Mouse (Mus musculus) midbrain, postnatal 0 days (tissue): ENCODE results near the gene Efna1. TPM values are rescaled to one million over a fixed set of nuclear protein-coding genes. Genes with fewer than 3 reads are reported as not detected.

ENCODE experiments used
- ATAC-seq: fragments of 200-750 bp; cut with Nextera tagmentation; 2 replicates; pipeline ENCODE4 v1.8.0; 2017; ENCODE audit warnings: moderate number of reproducible peaks, mild to moderate bottlenecking, moderate TSS enrichment, moderate library complexity; ENCODE audit not compliant: low FRiP score
- DNase-seq: peaks from one replicate; pipeline ENCODE4 v3.0.0-alpha.2; 2015; ENCODE audit warnings: low spot score
- H3K27ac ChIP-seq: fragments of 300-500 bp; sonication (generic); 2 replicates; pipeline ENCODE4 v1.5.1; 2014; ENCODE audit warnings: low read depth, mild to moderate bottlenecking, low read length, mixed read lengths
- H3K27me3 ChIP-seq: fragments of 300-500 bp; sonication (generic); 2 replicates; pipeline ENCODE4 v1.6.1; 2014; ENCODE audit warnings: low read length, control low read depth, mixed read lengths; ENCODE audit not compliant: insufficient read depth
- H3K36me3 ChIP-seq: fragments of 300-500 bp; sonication (generic); 2 replicates; pipeline ENCODE4 v1.6.1; 2014; ENCODE audit warnings: low read length, control low read depth, mixed read lengths; ENCODE audit not compliant: insufficient read depth
- H3K4me1 ChIP-seq: fragments of 300-500 bp; sonication (generic); 2 replicates; pipeline ENCODE4 v1.6.1; 2014; ENCODE audit warnings: mild to moderate bottlenecking, control low read depth, antibody characterized with exemption, low read length, mixed read lengths; ENCODE audit not compliant: insufficient read depth
- H3K4me2 ChIP-seq: fragments of 300-500 bp; sonication (generic); 2 replicates; pipeline ENCODE4 v1.6.1; 2014; ENCODE audit warnings: low read depth, mild to moderate bottlenecking, low read length, mixed read lengths; ENCODE audit not compliant: poor library complexity, severe bottlenecking
- H3K4me3 ChIP-seq: fragments of 300-500 bp; sonication (generic); 2 replicates; pipeline ENCODE4 v1.5.1; 2014; ENCODE audit warnings: low read depth, mild to moderate bottlenecking, low read length, moderate library complexity
- H3K9ac ChIP-seq: fragments of 300-500 bp; sonication (generic); replicated peaks from 2 replicates; pipeline ENCODE4 v1.6.1; 2014; ENCODE audit warnings: mild to moderate bottlenecking, low read length, moderate library complexity, mixed read lengths; ENCODE audit not compliant: poor library complexity, severe bottlenecking
- H3K9me3 ChIP-seq: fragments of 300-500 bp; sonication (generic); 2 replicates; pipeline ENCODE4 v1.6.1; 2016; ENCODE audit warnings: low read length, control low read depth
- CTCF ChIP-seq: IDR thresholded peaks from 2 replicates; pipeline ENCODE4 v1.5.1; 2016; ENCODE audit warnings: antibody characterized with exemption, mild to moderate bottlenecking
- WGBS: fragments of 180-500 bp; shearing (Covaris S2); extraction: QIAGEN DNeasy Blood & Tissue Kit; methylation state at CpG from one replicate; pipeline ENCODE4 v1.1.7; 2014; 5-methylcytosine and 5-hydroxymethylcytosine counted together
- polyA plus RNA-seq: library from polyadenylated mRNA; unstranded; fragments of >200 nt; fragmentation: Nextera tagmentation; extraction: Ambion mirVana; gene quantifications from 2 replicates; pipeline ENCODE4 v1.2.1, GENCODE M21; 2015
- total RNA-seq: library from RNA; depleted of rRNA; stranded (reverse); fragments of >200 nt; gene quantifications from 2 replicates; pipeline ENCODE4 v1.2.3, GENCODE M21; 2014

The Efna1 gene
- total and polyA plus RNA-seq, 2 experiments from 2014 or later, result 6.6 to 9.4 TPM

GRCm38 (mm10) chr3:89260211-89260610 lies 20.7 kb downstream of the Efna1 start:
- Histone ChIP-seq H3K4me2 (no peak overlapping the region), H3K27ac (no peak overlapping the region), H3K27me3 (no peaks in the 10 kb centered on the region), H3K9ac (no peak overlapping the region), H3K36me3 (no peaks in the 10 kb centered on the region), H3K9me3 (no peaks in the 10 kb centered on the region), H3K4me3 (no peak overlapping the region), H3K4me1 (no peaks in the 10 kb centered on the region)
- DNase-seq (no peak), ATAC-seq (no peak)
- TF ChIP-seq CTCF, result no peak
- 55% methylated on average over 3 of the region's 3 CpGs for WGBS

- Histone ChIP-seq H3K36me3 (no peaks in the 10 kb centered on the region), H3K4me1 (no peaks in the 10 kb centered on the region), H3K27ac (no peak within 1 kb of the TSS), H3K4me3 (no peak within 1 kb of the TSS), H3K9ac (no peak within 1 kb of the TSS), H3K4me2 (no peak within 1 kb of the TSS), H3K27me3 (no peaks in the 10 kb centered on the region), H3K9me3 (no peaks in the 10 kb centered on the region)
- no peak for ATAC-seq
- 58% methylated on average over 7 of the region's 7 CpGs for WGBS
- TF ChIP-seq CTCF, result no peak
- DNase-seq, result no peak
Observed at GRCm38 (mm10) chr3:89259076-89259475, 21.9 kb downstream of the Efna1 start, which contains the start of gene Dpm3. Dpm3 (plus strand) TSS chr3:89259358.

GRCm38 (mm10) chr3:89256177-89256576 lies 24.8 kb downstream of the Efna1 start:
- TF ChIP-seq CTCF, result no peak
- Histone ChIP-seq H3K27me3 (no peaks in the 10 kb centered on the region), H3K4me3 (no peak overlapping the region), H3K36me3 (no peaks in the 10 kb centered on the region), H3K4me2 (no peak overlapping the region), H3K9me3 (no peaks in the 10 kb centered on the region), H3K9ac (no peak overlapping the region), H3K4me1 (no peaks in the 10 kb centered on the region), H3K27ac (no peak overlapping the region)
- 65% methylated on average over 5 of the region's 5 CpGs for WGBS
- ATAC-seq (no peak), DNase-seq (no peak)

- no peaks in the 10 kb centered on the region for H3K27me3 ChIP-seq
- WGBS, result 90% methylated on average over 5 of the region's 5 CpGs
- no peak overlapping the region for H3K9ac ChIP-seq
- no peak overlapping the region for H3K4me3 ChIP-seq
- H3K4me2 ChIP-seq, result no peak overlapping the region
- TF ChIP-seq CTCF, result no peak
- H3K36me3 ChIP-seq, result no peaks in the 10 kb centered on the region
- H3K9me3 ChIP-seq, result no peaks in the 10 kb centered on the region
- no peak overlapping the region for H3K27ac ChIP-seq
- DNase-seq (no peak), ATAC-seq (no peak)
- no peaks in the 10 kb centered on the region for H3K4me1 ChIP-seq
Observed at GRCm38 (mm10) chr3:89254994-89255393, 25.9 kb downstream of the Efna1 start.

- no peaks in the 10 kb centered on the region for H3K9me3 ChIP-seq
- ATAC-seq (no peak), DNase-seq (no peak)
- no peaks in the 10 kb centered on the region for H3K27me3 ChIP-seq
- peaks cover 7% of the 10 kb centered on the region; the same call in 1 of the 2 replicates for H3K4me1 ChIP-seq
- no peak overlapping the region for H3K27ac ChIP-seq
- peak overlapping the region; percentile 1; the same call in 1 of the 2 replicates for H3K4me3 ChIP-seq
- H3K9ac ChIP-seq, result no peak overlapping the region
- peaks cover 5% of the 10 kb centered on the region; the same call in 1 of the 2 replicates for H3K36me3 ChIP-seq
- TF ChIP-seq CTCF, result no peak
- 7% methylated on average over 17 of the region's 17 CpGs for WGBS
- peak overlapping the region; percentile 21 for H3K4me2 ChIP-seq
Observed at GRCm38 (mm10) chr3:89251365-89251895, 29.5 kb downstream of the Efna1 start.

- peak; percentile 76 for TF ChIP-seq CTCF
- Histone ChIP-seq H3K9me3 (no peaks in the 10 kb centered on the region), H3K36me3 (peaks cover 5% of the 10 kb centered on the region; the same call in 1 of the 2 replicates), H3K27ac (no peak overlapping the region), H3K4me2 (no peak overlapping the region), H3K9ac (no peak overlapping the region), H3K27me3 (no peaks in the 10 kb centered on the region), H3K4me3 (no peak overlapping the region), H3K4me1 (peaks cover 7% of the 10 kb centered on the region; the same call in 1 of the 2 replicates)
- WGBS, result 24% methylated on average over 7 of the region's 7 CpGs
- peak; percentile 69 for DNase-seq
- ATAC-seq, result no peak
Observed at GRCm38 (mm10) chr3:89250435-89251040, 30.4 kb downstream of the Efna1 start.
